Mouse (Mus musculus): ENCODE results near the gene Tmem163.
A peak's percentile ranks its signal among the peaks of the same experiment; 100 is the strongest.

Gene Tmem163

GRCm38 (mm10) chr1:127679498-127680133 lies at the start of gene Tmem163:
Gene Tmem163 (minus strand): TSS chr1:127679548.
- peak; percentile 14 for DNase-seq

GRCm38 (mm10) chr1:127729096-127729495 lies 49.7 kb upstream of the Tmem163 start, which contains the start of gene Acmsd:
Gene Acmsd (plus strand): TSS chr1:127729413.
- no peak for DNase-seq

- DNase-seq: no peak
Measured at GRCm38 (mm10) chr1:127723596-127723995, 44.2 kb upstream of the Tmem163 start.

GRCm38 (mm10) chr1:127718290-127718689 lies 38.9 kb upstream of the Tmem163 start:
- no peak for DNase-seq

DNA sequence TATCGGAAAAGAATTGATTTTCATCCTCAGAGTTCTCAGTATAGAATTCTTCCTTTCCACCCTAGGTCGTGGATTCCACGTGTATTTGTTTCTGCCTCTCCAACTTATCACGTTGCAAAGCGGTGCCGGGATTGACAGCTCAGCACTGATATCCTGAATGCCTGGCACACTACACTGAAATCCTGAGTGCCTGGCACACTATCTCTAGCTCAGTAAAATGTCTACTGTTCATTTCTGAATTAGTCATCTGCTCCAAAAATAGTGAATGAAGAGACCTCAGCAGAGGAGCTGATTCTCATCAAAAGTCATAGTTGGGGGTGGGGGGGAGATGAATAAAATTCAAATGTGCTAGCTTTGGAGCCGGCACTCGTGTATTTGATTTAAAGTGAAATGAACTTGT lies 37.1 kb upstream of the Tmem163 start:
- peak; percentile 17 for DNase-seq

DNA sequence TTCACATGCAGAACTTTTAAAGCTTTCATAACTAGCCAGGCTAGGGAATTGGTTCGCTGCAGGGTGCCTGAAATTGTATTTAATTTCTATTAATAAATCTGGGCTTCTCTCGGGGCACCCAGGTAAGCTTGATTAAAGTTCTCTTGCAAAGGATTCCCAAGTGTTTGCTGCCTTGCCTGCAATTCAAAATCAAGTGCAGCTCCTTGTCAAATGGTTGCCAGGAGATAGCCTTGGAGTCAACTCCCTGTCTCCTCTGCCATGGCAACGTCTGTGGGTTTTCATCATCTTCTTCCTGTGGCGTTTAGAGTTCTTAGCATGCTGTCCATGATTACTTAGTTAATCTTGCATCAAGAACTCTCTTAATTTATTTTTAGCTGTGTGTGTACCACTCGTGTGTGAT lies 26.9 kb upstream of the Tmem163 start:
- DNase-seq: no peak

- DNase-seq: no peak
Measured at GRCm38 (mm10) chr1:127702187-127702586, 22.8 kb upstream of the Tmem163 start.

DNA sequence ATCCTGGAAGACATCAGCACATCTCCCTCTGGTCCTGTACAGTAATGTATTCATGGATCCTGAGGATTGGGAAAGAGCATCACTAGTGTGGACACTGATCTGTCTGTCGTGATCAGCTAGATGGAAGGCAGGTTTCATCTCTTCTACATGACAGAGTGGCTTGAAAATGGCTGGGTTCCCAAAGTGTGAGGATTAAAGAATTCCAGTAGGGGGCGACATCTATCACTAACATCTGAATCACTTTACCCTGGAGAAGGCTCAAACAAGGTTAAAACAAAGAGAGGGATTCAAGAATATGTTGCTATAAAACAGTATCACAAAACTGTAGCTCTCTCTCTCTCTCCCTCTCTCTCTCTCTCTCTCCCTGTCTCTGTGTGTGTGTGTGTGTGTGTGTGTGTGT lies 17.2 kb upstream of the Tmem163 start:
- no peak for DNase-seq

DNA sequence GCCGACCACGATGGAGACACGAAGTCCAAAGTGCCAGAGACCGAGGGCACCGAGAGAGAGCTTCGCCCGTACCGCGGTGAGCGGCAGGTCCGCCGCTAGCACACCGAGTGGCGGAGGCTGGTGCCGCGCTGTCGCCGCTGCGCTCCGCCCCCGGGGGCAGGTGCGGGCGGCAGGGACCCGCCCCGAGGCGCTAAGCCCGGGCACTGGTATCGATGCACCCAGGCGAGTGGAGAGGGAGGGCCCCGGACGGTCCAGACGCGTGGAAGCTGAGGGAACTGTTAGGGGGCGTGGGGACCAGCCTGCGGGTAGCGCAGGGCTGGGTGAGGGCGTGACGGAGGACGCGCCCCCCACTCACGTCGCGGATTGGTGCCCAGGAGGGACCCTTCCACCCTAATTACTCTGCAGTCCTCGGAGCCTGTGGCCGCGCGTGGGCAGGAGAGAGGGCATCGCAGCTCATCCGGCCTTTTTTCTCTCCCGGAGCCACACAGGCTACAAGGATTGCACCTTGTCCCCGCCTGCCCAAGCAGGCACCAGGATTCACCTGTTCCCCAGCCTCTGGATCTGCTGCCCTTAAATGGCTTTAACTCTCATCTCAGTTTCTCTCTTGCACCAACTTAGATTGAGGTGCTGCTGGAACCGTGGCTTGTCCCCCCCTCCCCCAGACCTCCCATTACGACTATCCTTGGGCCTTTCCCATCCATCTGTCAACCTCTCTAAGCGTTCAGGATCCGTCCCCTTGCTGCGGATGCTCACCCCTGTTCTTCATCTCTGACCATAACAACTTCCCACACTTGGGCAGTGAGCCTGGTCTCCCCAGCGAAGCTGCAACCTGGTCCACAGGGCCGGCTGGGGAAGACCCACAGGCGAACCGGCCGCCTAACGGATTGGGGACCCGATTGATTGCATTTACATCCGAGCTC lies 1.4 kb downstream of the Tmem163 start:
- peak; percentile 34 for DNase-seq

DNA sequence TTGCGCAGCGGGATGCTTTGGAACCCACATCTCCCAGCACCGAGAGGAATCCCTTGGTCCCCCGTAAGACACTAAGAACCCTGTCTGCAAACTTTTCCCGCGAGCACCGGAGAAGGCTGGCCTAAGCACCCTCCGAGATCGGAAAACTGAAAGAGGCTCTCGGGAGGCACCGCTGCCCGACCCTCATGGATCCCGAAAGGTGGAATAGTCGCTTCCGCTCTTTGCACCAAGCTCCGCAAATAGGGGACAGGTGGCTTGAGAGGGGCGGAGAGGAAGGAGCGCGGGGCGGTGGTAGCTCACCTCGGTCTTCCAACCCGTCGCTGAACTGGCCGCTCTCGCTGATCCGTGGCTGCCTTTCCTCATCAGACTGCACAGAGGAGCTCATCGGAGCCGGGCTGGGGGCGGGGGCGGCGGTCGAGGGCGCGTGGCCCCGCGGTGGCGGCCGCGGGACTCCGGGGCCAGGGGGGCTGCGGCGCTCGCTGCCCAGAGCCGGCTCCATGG lies 2.2 kb downstream of the Tmem163 start:
- peak; percentile 26 for DNase-seq

DNA sequence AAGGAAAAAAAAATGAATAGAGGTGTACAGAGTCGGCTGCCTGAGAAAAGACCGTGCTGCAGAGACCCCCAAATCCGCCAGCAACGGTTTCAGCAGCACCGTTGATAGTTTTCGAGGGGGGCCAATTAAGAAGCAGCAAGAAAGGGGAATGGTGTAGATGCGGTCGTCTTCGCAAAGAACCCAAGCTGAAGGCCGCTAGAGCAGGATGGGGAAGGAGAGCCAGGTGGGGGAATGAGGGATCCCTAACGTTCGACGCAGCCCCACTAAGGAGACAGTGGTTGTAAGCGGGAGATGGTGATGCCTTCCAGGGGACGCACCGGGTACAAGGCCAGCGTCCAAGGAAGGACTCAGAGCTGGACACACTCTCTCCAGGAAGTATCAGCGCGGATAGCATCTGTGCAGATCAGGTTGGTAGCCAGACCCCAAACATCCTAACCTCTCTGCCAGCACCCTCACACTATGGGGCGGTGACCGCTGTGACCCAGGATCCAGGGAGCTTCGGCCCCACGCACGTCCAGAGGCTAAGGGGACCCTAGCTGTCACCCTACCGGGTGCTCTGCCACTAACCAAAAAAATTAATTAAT lies 2.7 kb downstream of the Tmem163 start:
- DNase-seq: peak; percentile 20

- peak; percentile 39 for DNase-seq
Measured at GRCm38 (mm10) chr1:127676116-127676515, 3.2 kb downstream of the Tmem163 start.

- DNase-seq: no peak
Measured at GRCm38 (mm10) chr1:127675253-127675652, 4.1 kb downstream of the Tmem163 start.

DNA sequence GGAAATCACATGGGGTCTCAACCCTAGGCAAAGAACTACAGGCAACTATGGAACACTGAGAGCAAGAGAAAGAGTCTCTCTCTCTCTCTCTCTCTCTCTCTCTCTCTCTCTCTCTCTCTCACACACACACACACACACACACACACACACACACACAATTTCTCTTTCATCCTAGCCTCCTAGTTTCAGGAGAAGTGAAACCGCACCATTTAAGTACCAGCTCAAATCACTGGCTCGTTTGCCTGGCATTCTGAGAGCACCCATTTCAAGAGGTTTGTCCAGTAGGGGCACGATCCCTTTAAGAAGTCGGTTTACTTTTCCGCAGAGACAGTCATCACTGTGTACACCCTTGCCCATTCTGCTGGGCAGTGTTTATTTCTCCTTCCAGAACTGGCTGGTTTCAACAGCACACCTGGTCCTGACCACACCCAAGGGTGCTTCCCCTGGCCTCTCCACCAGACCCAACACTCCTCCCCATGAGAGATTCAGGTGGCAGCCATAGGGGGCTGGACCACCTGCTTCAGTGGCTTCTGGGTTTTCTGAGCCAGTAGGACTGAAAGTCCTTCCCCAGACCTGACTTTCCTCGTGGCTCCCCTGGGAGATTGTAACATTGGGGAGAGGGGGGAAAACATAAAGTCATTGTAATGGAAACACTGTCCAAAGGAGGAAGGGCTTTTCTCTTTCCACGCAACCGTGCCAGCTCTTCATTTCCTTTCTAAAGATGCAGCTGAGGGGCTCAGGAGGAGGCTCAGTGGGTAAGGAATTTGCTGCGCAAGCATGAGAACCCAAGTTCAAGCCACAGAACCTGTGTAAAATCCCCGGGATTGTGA lies 5.9 kb downstream of the Tmem163 start:
- DNase-seq: no peak

GRCm38 (mm10) chr1:127668161-127668560 lies 11.2 kb downstream of the Tmem163 start:
- DNase-seq: no peak

- no peak for DNase-seq
Measured at GRCm38 (mm10) chr1:127667110-127667860, 12.1 kb downstream of the Tmem163 start.

- DNase-seq: no peak
Measured at GRCm38 (mm10) chr1:127666221-127666620, 13.1 kb downstream of the Tmem163 start.

DNA sequence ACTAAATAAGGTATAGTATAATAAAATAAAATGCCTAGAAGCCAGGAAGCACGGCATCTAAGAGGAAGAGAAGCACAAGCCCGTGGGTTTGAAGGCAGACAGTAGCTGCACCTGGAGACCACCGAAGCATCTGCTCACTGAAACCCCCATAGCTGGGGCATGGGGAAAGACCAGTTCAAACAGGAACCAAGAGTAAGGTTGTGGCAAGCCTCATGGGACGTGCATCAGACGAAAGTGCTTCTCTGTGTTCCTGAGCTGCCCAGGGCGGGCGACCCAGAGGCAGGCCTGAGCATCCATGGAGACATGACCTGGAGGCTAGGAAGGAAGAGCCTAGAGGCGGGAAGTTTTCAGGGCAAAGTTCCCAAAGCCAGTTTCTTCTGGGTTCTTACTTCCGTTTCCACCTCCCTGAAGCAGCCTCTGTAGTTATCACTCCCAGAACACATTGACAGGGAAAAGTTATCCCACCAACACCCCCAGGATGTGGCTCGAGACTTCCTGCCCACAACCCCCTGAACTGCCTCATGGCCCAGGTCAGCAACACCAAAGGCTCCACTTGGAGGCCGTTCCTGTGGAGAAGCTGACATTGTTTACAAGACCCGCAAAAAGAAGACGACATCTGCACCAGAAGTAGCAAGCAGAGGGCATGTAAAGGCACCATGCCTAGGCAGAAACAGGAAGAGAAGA lies 16.8 kb downstream of the Tmem163 start:
- DNase-seq: no peak

- DNase-seq: peak; percentile 7
Measured at GRCm38 (mm10) chr1:127661118-127662012, 18.0 kb downstream of the Tmem163 start.

- no peak for DNase-seq
Measured at GRCm38 (mm10) chr1:127651564-127651963, 27.8 kb downstream of the Tmem163 start.

All from right cerebral cortex, postnatal 25 days (tissue).